Mouse (Mus musculus) forebrain, embryonic 14.5 days (tissue): ENCODE data around the gene Etfb. TPM values are rescaled to one million over a fixed set of nuclear protein-coding genes. Genes with fewer than 3 reads are reported as not detected.

ENCODE experiments used
- ATAC-seq: fragments of 200-750 bp; cut with Nextera tagmentation; 2 replicates; pipeline ENCODE4 v1.8.0; 2017; ENCODE audit warnings: mild to moderate bottlenecking, moderate library complexity
- DNase-seq: peaks from one replicate; pipeline ENCODE4 v3.0.0-alpha.2; 2015; ENCODE audit warnings: low spot score
- H3K27ac ChIP-seq: fragments of 300-500 bp; sonication (generic); 2 replicates; pipeline ENCODE4 v1.5.1; 2014; ENCODE audit warnings: low read depth, mild to moderate bottlenecking, control low read depth, low read length, moderate library complexity
- H3K27me3 ChIP-seq: fragments of 300-500 bp; sonication (generic); replicated peaks from 2 replicates; pipeline ENCODE4 v1.6.1; 2014; ENCODE audit warnings: low read length, control low read depth, mixed read lengths; ENCODE audit not compliant: control insufficient read depth, insufficient read depth
- H3K36me3 ChIP-seq: fragments of 300-500 bp; sonication (generic); 2 replicates; pipeline ENCODE4 v1.6.1; 2014; ENCODE audit warnings: low read length, control low read depth; ENCODE audit not compliant: control insufficient read depth, insufficient read depth
- H3K4me1 ChIP-seq: fragments of 300-500 bp; sonication (generic); 2 replicates; pipeline ENCODE4 v1.6.1; 2014; ENCODE audit warnings: antibody characterized with exemption, low read length, control low read depth; ENCODE audit not compliant: control insufficient read depth, insufficient read depth
- H3K4me2 ChIP-seq: fragments of 300-500 bp; sonication (generic); 2 replicates; pipeline ENCODE4 v1.6.1; 2014; ENCODE audit warnings: mild to moderate bottlenecking, control low read depth, low read length
- H3K4me3 ChIP-seq: fragments of 300-500 bp; sonication (generic); 2 replicates; pipeline ENCODE4 v1.5.1; 2014; ENCODE audit warnings: low read depth, low read length, control low read depth
- H3K9ac ChIP-seq: fragments of 300-500 bp; sonication (generic); 2 replicates; pipeline ENCODE4 v1.6.1; 2014; ENCODE audit warnings: mild to moderate bottlenecking, low read length, control low read depth, moderate library complexity
- H3K9me3 ChIP-seq: fragments of 300-500 bp; sonication (generic); replicated peaks from 2 replicates; pipeline ENCODE4 v1.6.1; 2016; ENCODE audit warnings: low read length, control low read depth, mixed read lengths; ENCODE audit not compliant: control insufficient read depth
- whole genome bisulfite sequencing: fragments of 180-500 bp; shearing (Covaris S2); extraction: QIAGEN DNeasy Blood & Tissue Kit; methylation state at CpG from one replicate; pipeline ENCODE4 v1.1.7; 2014; 5-methylcytosine and 5-hydroxymethylcytosine counted together
- polyA plus RNA-seq: library from polyadenylated mRNA; unstranded; fragments of >200 nt; fragmentation: Nextera tagmentation; extraction: Ambion mirVana; gene quantifications from 2 replicates; pipeline ENCODE4 v1.2.1, GENCODE M21; 2014

Gene Etfb
- polyA plus RNA-seq, 1 experiment from 2014 or later = 182 TPM

- no peak within 1 kb of the TSS for H3K4me3 ChIP-seq
- peaks cover 9% of the 10 kb centered on the region for H3K27me3 ChIP-seq
- ATAC-seq (no peak), DNase-seq (no peak)
- no peaks in the 10 kb centered on the region; the same call in 1 of the 2 replicates for H3K4me1 ChIP-seq
- no peaks in the 10 kb centered on the region for H3K36me3 ChIP-seq
- no peak within 1 kb of the TSS for H3K9ac ChIP-seq
- H3K9me3 ChIP-seq = no peaks in the 10 kb centered on the region
- 65% methylated on average over 4 of the region's 4 CpGs for WGBS
- no peak within 1 kb of the TSS for H3K27ac ChIP-seq
- no peak within 1 kb of the TSS for H3K4me2 ChIP-seq
Observed at GRCm38 (mm10) chr7:43462851-43463250, 19.0 kb downstream of the Etfb start, which contains the start of gene Vsig10l. Gene Vsig10l, plus strand, starts transcription at chr7:43463151.

GRCm38 (mm10) chr7:43463976-43464375 is 20.1 kb downstream of the Etfb start:
- WGBS = 81% methylated on average over 7 of the region's 7 CpGs
- Histone ChIP-seq H3K4me3 (no peak overlapping the region), H3K4me2 (no peak overlapping the region), H3K36me3 (no peaks in the 10 kb centered on the region), H3K9ac (no peak overlapping the region), H3K4me1 (no peaks in the 10 kb centered on the region; the same call in 1 of the 2 replicates), H3K27ac (no peak overlapping the region), H3K9me3 (no peaks in the 10 kb centered on the region), H3K27me3 (peaks cover 9% of the 10 kb centered on the region)
- DNase-seq = no peak
- ATAC-seq = no peak

GRCm38 (mm10) chr7:43464864-43465343 is 21.0 kb downstream of the Etfb start:
- ATAC-seq (peak; percentile 8), DNase-seq (peak; percentile 50)
- H3K9me3 ChIP-seq = no peaks in the 10 kb centered on the region
- H3K4me3 ChIP-seq = peak overlapping the region; percentile 36
- H3K27me3 ChIP-seq = peaks cover 9% of the 10 kb centered on the region
- H3K4me1 ChIP-seq = no peaks in the 10 kb centered on the region; the same call in 1 of the 2 replicates
- no peaks in the 10 kb centered on the region for H3K36me3 ChIP-seq
- WGBS = 10% methylated on average over 35 of the region's 35 CpGs
- peak overlapping the region; percentile 73 for H3K4me2 ChIP-seq
- H3K9ac ChIP-seq = peak overlapping the region; percentile 51
- no peak overlapping the region for H3K27ac ChIP-seq

GRCm38 (mm10) chr7:43465344-43466098 is 21.6 kb downstream of the Etfb start:
- Histone ChIP-seq H3K9me3 (no peaks in the 10 kb centered on the region), H3K4me3 (peak overlapping the region; percentile 36), H3K36me3 (no peaks in the 10 kb centered on the region), H3K4me1 (no peaks in the 10 kb centered on the region; the same call in 1 of the 2 replicates), H3K27me3 (peaks cover 9% of the 10 kb centered on the region), H3K4me2 (peak overlapping the region; percentile 73), H3K27ac (no peak overlapping the region), H3K9ac (peak overlapping the region; percentile 51)
- ATAC-seq (peak; percentile 79), DNase-seq (peak; percentile 92)
- WGBS = 1% methylated on average over 33 of the region's 33 CpGs

GRCm38 (mm10) chr7:43466099-43466694 is 22.3 kb downstream of the Etfb start:
- Histone ChIP-seq H3K9ac (peak overlapping the region; percentile 49), H3K27me3 (peaks cover 9% of the 10 kb centered on the region), H3K4me3 (peak overlapping the region; percentile 36), H3K27ac (no peak overlapping the region), H3K4me2 (peak overlapping the region; percentile 73), H3K9me3 (no peaks in the 10 kb centered on the region), H3K36me3 (no peaks in the 10 kb centered on the region), H3K4me1 (no peaks in the 10 kb centered on the region; the same call in 1 of the 2 replicates)
- WGBS = 1% methylated on average over 33 of the region's 33 CpGs
- ATAC-seq = peak; percentile 60
- DNase-seq = peak; percentile 82

GRCm38 (mm10) chr7:43470373-43470772 is 26.5 kb downstream of the Etfb start:
- DNase-seq (peak; percentile 48), ATAC-seq (no peak)
- Histone ChIP-seq H3K9ac (no peak overlapping the region), H3K4me2 (no peak overlapping the region), H3K36me3 (peaks cover 16% of the 10 kb centered on the region), H3K9me3 (no peaks in the 10 kb centered on the region), H3K4me1 (no peaks in the 10 kb centered on the region; the same call in 1 of the 2 replicates), H3K27ac (no peak overlapping the region), H3K27me3 (no peaks in the 10 kb centered on the region; the same call in 1 of the 2 replicates), H3K4me3 (no peak overlapping the region)
- WGBS = 39% methylated on average over 8 of the region's 8 CpGs

GRCm38 (mm10) chr7:43475706-43476105 is 31.8 kb downstream of the Etfb start:
- peaks cover 32% of the 10 kb centered on the region for H3K36me3 ChIP-seq
- H3K4me3 ChIP-seq = no peak overlapping the region
- H3K27me3 ChIP-seq = 0 out of 2 replicates have a peak, but pooled peaks cover 10% of the 10 kb centered on the region
- 17% methylated on average over 23 of the region's 23 CpGs for WGBS
- H3K4me2 ChIP-seq = no peak overlapping the region
- H3K27ac ChIP-seq = no peak overlapping the region
- DNase-seq (no peak), ATAC-seq (no peak)
- 0 out of 2 replicates have a peak, but pooled peaks cover 2% of the 10 kb centered on the region for H3K4me1 ChIP-seq
- no peaks in the 10 kb centered on the region for H3K9me3 ChIP-seq
- H3K9ac ChIP-seq = no peak overlapping the region

GRCm38 (mm10) chr7:43476376-43476775 is 32.5 kb downstream of the Etfb start:
- 16% methylated on average over 12 of the region's 13 CpGs for WGBS
- H3K9ac ChIP-seq = no peak overlapping the region
- 0 out of 2 replicates have a peak, but pooled peaks cover 10% of the 10 kb centered on the region for H3K27me3 ChIP-seq
- no peak overlapping the region for H3K4me2 ChIP-seq
- no peak overlapping the region for H3K4me3 ChIP-seq
- DNase-seq (no peak), ATAC-seq (peak; percentile 26; the same call in 1 of the 2 replicates)
- no peak overlapping the region for H3K27ac ChIP-seq
- H3K36me3 ChIP-seq = peaks cover 32% of the 10 kb centered on the region
- 0 out of 2 replicates have a peak, but pooled peaks cover 2% of the 10 kb centered on the region for H3K4me1 ChIP-seq
- no peaks in the 10 kb centered on the region for H3K9me3 ChIP-seq
